Mouse (Mus musculus): ENCODE measurements around the gene Obp1a. TPM values are rescaled to one million over a fixed set of nuclear protein-coding genes. Genes with fewer than 3 reads are reported as not detected.

The Obp1a gene
- not detected in 2 replicates for polyA plus RNA-seq (2015; fragmentation: Nextera tagmentation; extraction: Ambion mirVana)

DNA sequence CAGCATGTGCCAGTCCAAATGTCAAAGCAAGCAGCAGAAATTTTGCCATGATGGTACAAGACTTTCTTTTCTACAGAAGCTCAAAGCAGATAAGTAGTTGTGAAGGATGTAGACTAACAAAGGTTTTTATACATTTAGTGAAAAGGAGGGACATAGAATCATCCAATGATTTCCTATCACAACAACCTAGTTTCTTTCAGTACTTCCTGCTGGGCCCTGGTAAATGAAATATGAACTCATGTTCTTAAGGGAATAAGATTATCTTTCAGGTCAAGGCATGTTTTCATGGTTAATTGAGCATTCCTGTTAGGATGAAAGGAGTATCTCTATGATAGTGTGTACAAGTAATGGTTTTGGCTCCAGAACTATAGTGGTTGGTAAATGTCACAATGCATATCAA, at the start of gene Obp1a:
Obp1a (minus strand) TSS at position 101 of the 400 bp plus-strand sequence.
- H3K27me3 ChIP-seq (ENCODE audit: insufficient read depth, low read length) = no peaks in the 10 kb centered on the region
- no peaks in the 10 kb centered on the region for H3K4me1 ChIP-seq (ENCODE audit: insufficient read depth, low read length)
- ATAC-seq (ENCODE audit: low FRiP score, low TSS enrichment) = no peak
- H3K36me3 ChIP-seq (ENCODE audit: insufficient read depth, low read length) = no peaks in the 10 kb centered on the region
- H3K4me3 ChIP-seq (ENCODE audit: low read length) = no peak within 1 kb of the TSS
- H3K9me3 ChIP-seq (ENCODE audit: low read length) = no peaks in the 10 kb centered on the region
- H3K27ac ChIP-seq (ENCODE audit: low read length) = no peak within 1 kb of the TSS
- no peak within 1 kb of the TSS for H3K4me2 ChIP-seq (replicated peaks; ENCODE audit: low read depth, low read length)
- no peak within 1 kb of the TSS for H3K9ac ChIP-seq (replicated peaks; ENCODE audit: low read length)

DNA sequence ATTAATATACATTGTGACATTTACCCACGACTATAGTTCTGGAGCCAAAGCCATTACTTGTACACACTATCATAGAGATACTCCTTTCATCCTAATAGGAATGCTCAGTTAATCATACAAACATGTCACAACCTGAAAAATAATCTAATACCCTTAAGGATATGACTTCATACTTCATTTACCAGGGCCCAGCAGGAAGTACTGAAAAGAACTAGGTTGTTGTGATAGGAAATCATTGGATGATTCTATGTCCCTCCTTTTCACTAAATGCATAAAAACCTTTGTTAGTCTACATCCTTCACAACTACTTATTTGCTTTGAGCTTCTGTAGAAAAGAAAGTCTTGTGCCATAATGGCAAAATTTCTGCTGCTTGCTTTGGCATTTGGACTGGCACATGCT, 34.0 kb upstream of the Obp1a start, which contains the start of gene Gm5938:
Gm5938 (plus strand) TSS at position 301 of the 400 bp plus-strand sequence.
- no peaks in the 10 kb centered on the region for H3K27me3 ChIP-seq (ENCODE audit: insufficient read depth, low read length)
- no peak for ATAC-seq (ENCODE audit: low FRiP score, low TSS enrichment)
- no peaks in the 10 kb centered on the region for H3K9me3 ChIP-seq (ENCODE audit: low read length)
- no peak within 1 kb of the TSS for H3K27ac ChIP-seq (ENCODE audit: low read length)
- H3K4me2 ChIP-seq (replicated peaks; ENCODE audit: low read depth, low read length) = no peak within 1 kb of the TSS
- WGBS = 66% methylated on average over 1 of the region's 1 CpGs
- no peak within 1 kb of the TSS for H3K4me3 ChIP-seq (ENCODE audit: low read length)
- no peaks in the 10 kb centered on the region for H3K36me3 ChIP-seq (ENCODE audit: insufficient read depth, low read length)
- no peaks in the 10 kb centered on the region for H3K4me1 ChIP-seq (ENCODE audit: insufficient read depth, low read length)
- H3K9ac ChIP-seq (replicated peaks; ENCODE audit: low read length) = no peak within 1 kb of the TSS

Other genes with a start within 250 kb of the Obp1a start
- not detected in 2 replicates for gene Pbsn, start 237.8 kb downstream of the Obp1a start, polyA plus RNA-seq (2015; fragmentation: Nextera tagmentation; extraction: Ambion mirVana)
- gene Gm14744, start 226.6 kb downstream of the Obp1a start, polyA plus RNA-seq (2015; fragmentation: Nextera tagmentation; extraction: Ambion mirVana) = not detected in 2 replicates
- not detected in 2 replicates for gene 5430402E10Rik, start 166.3 kb downstream of the Obp1a start, polyA plus RNA-seq (2015; fragmentation: Nextera tagmentation; extraction: Ambion mirVana)
- gene Gm5938, start 34.1 kb upstream of the Obp1a start, polyA plus RNA-seq (2015; fragmentation: Nextera tagmentation; extraction: Ambion mirVana) = not detected in 2 replicates
- not detected in 2 replicates for gene Obp1b, start 95.4 kb upstream of the Obp1a start, polyA plus RNA-seq (2015; fragmentation: Nextera tagmentation; extraction: Ambion mirVana)
- not detected in 2 replicates for gene Gm14743, start 154.5 kb upstream of the Obp1a start, polyA plus RNA-seq (2015; fragmentation: Nextera tagmentation; extraction: Ambion mirVana)

All from kidney, embryonic 16.5 days (tissue).